8 mouse cellular contexts compared by ENCODE assay signal in genomic region chr11:51756352-51756771, GRCm38 (mm10). TPM values are rescaled to one million over a fixed set of nuclear protein-coding genes. Genes with fewer than 3 reads are reported as not detected.
A peak's percentile ranks its signal among the peaks of the same experiment; 100 is the strongest.
DNase-seq lines count a peak whose midpoint lies in the region; ATAC-seq lines count a peak whose summit lies in the region.

No protein-coding gene starts in this region.

- no peaks in the 10 kb centered on the region for H3K36me3 ChIP-seq in intestine, embryonic 14.5 days (ENCODE audit: control insufficient read depth, insufficient read depth, low read length)

- peak; percentile 96 for ATAC-seq in intestine, embryonic 14.5 days (replicated peaks; ENCODE audit: low FRiP score, low TSS enrichment, low read depth)
- ATAC-seq in megakaryocyte-erythroid progenitor cell, adult 5-6 weeks (replicated peaks; ENCODE audit: low FRiP score, low TSS enrichment, poor library complexity, severe bottlenecking): peak; percentile 97

- peak overlapping the region; percentile 96 for H3K4me2 ChIP-seq in intestine, embryonic 14.5 days (ENCODE audit: low read length)

- H3K4me3 ChIP-seq in intestine, embryonic 14.5 days (ENCODE audit: low read depth, low read length): peak overlapping the region; percentile 100

- intact Hi-C loops in left cerebral cortex, postnatal 14 days (cut with DNase I): no loop called here

- peak overlapping the region; percentile 70 for H3K27ac ChIP-seq in intestine, embryonic 14.5 days (ENCODE audit: low read depth)

- peaks cover 14% of the 10 kb centered on the region for H3K4me1 ChIP-seq in intestine, embryonic 14.5 days (replicated peaks; ENCODE audit: control insufficient read depth, insufficient read depth, low read length)

- H3K27me3 ChIP-seq in intestine, embryonic 14.5 days (replicated peaks; ENCODE audit: control insufficient read depth, insufficient read depth, low read length): no peaks in the 10 kb centered on the region

- under 1% methylated on average over 41 of the region's 41 CpGs for WGBS in intestine, embryonic 14.5 days

- peak; percentile 97 for DNase-seq in adrenal gland, adult 2 months
- peak; percentile 96 for DNase-seq in embryo, embryonic 11 days
- peak; percentile 96 for DNase-seq in gastrocnemius, postnatal 25 days
- peak; percentile 95 for DNase-seq in intestine, embryonic 14.5 days (ENCODE audit: low spot score)
- DNase-seq in left cerebral cortex, postnatal 14 days (ENCODE audit: low spot score in 2 of 2): peak; percentile 89 to 91
- peak; percentile 88 for DNase-seq in right cerebral cortex, postnatal 14 days
- peak; percentile 93 for DNase-seq in urinary bladder, postnatal 25 days (ENCODE audit: low spot score)

- peak overlapping the region; percentile 95 for H3K9ac ChIP-seq in intestine, embryonic 14.5 days (ENCODE audit: low read length)

- H3K9me3 ChIP-seq in intestine, embryonic 14.5 days (ENCODE audit: control insufficient read depth, low read length): no peaks in the 10 kb centered on the region

RNA-seq across cellular contexts. Expression of gene Sec24a, which starts 7.1 kb away (rescaled TPM):
- total RNA-seq in adrenal gland, adult 2 months (2021): 10 to 100 TPM; 25.2 to 56.7 TPM
- 21.7 and 26.6 TPM in 2 replicates for polyA plus RNA-seq in adrenal gland, adult 2 months (2012; rRNA removed)
- 10 to 100 TPM; 33.2 to 33.3 TPM for total RNA-seq in gastrocnemius, postnatal 25 days (2021)
- 17.0 and 19.2 TPM in 2 replicates for polyA plus RNA-seq in intestine, embryonic 14.5 days (2014; fragmentation: Nextera tagmentation; extraction: Ambion mirVana)
- total RNA-seq in left cerebral cortex, postnatal 14 days (2021): 10 to 100 TPM; 20.9 to 24.4 TPM
- 23.5 and 30.5 TPM in 2 replicates for total RNA-seq in megakaryocyte-erythroid progenitor cell, adult 5-6 weeks (2014; fragmentation: Nextera tagmentation)
- total RNA-seq in megakaryocyte-erythroid progenitor cell, adult 5-6 weeks (2017): 6.2 and 6.5 TPM in 2 replicates

RNA-seq across cellular contexts. Expression of gene Sar1b, which starts 7.1 kb away (rescaled TPM):
- 100 to 1,000 TPM in 1 of 2 experiments, 10 to 100 TPM in 1; 97.8 to 121 TPM for total RNA-seq in adrenal gland, adult 2 months (2021)
- 5.7 and 6.6 TPM in 2 replicates for polyA plus RNA-seq in adrenal gland, adult 2 months (2012; rRNA removed)
- 100 to 1,000 TPM; 372 to 421 TPM for total RNA-seq in gastrocnemius, postnatal 25 days (2021)
- polyA plus RNA-seq in intestine, embryonic 14.5 days (2014; fragmentation: Nextera tagmentation; extraction: Ambion mirVana): 119 and 123 TPM in 2 replicates
- total RNA-seq in left cerebral cortex, postnatal 14 days (2021): 10 to 100 TPM; 73.8 to 74.4 TPM
- 63.9 and 74.0 TPM in 2 replicates for total RNA-seq in megakaryocyte-erythroid progenitor cell, adult 5-6 weeks (2014; fragmentation: Nextera tagmentation)
- 62.2 and 85.3 TPM in 2 replicates for total RNA-seq in megakaryocyte-erythroid progenitor cell, adult 5-6 weeks (2017)

Comparison
In these comparisons a context has a peak if more than half of its experiments do, and no peak if none do; other contexts are left out.
1. Peak in every context shown above with its lines: DNase-seq, ATAC-seq, H3K4me3 ChIP-seq and H3K27ac ChIP-seq.